Mouse (Mus musculus) testis, adult 2 months (tissue): ENCODE measurements around the gene Fam107a.

Experiments
- CTCF ChIP-seq: fragments of 200-500 bp; IDR thresholded peaks from 2 replicates; pipeline ENCODE4 v1.5.1; 2012; ENCODE audit warnings: low read depth, mild to moderate bottlenecking, inconsistent platforms, low read length, moderate library complexity; ENCODE audit not compliant: control insufficient read depth, insufficient read depth, insufficient replicate concordance
- POLR2A ChIP-seq: fragments of 200-500 bp; IDR thresholded peaks from 2 replicates; pipeline ENCODE4 v1.6.1; 2012; ENCODE audit warnings: low read depth, mild to moderate bottlenecking, inconsistent platforms, low read length, moderate library complexity; ENCODE audit not compliant: control insufficient read depth

DNA sequence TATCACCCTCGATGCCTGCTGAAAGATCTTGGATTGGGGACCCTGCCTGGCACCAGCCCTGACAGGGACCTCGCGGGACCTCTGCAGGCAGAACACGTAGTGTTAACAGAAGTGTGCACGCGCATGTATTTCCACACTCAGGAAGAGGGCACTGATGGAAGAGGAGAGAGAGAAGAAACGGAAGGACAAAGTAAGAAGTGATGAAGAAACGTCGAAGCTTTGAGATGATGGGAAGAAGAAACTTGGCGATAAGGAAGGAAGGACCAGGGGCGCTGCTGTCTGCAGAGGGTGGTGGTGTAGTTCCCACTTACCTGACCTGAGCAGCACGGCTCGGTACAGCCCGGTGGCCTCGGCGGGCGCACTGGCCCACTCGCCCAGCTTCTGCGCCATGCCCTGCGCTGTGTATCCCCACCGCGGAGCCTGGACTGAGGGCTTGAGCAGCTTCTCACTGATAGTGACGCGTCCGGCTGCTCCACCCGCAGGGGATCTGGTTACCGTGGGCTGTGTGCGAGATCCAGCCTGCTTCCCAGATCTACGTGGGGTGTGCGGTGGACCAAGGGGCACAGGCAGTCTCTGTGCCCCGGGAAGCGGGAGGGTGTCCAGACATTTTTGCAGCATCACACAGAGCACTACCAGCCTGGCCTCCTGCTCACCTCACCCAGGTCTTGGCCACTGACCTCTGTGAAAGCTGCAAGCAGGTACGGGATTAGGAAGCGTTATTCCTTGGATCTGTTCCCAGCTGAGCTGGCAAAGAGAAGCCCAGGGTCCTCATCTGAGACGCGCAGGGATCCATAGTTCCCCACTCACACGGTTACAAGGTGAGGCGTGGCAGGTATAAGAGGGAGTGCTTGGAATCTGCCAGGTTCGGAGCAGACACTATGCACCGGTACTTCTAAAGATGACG is at the start of gene Fam107a:
- TF ChIP-seq CTCF (no peak), POLR2A (no peak)
